Mouse (Mus musculus): Measurements from ENCODE around the gene Gm11077. TPM values are rescaled to one million over a fixed set of nuclear protein-coding genes. Genes with fewer than 3 reads are reported as not detected.

Gene Gm11077
- polyA plus RNA-seq, 1 experiment, result not detected

GRCm38 (mm10) chr6:140708059-140708458 lies 21.0 kb upstream of the Gm11077 start:
- Histone ChIP-seq H3K27ac (ENCODE audit: control insufficient read depth, insufficient read depth, low read length) (peak overlapping the region; percentile 54; the same call in 1 of the 2 replicates), H3K27me3 (ENCODE audit: control insufficient read depth, insufficient read depth, low read length) (no peaks in the 10 kb centered on the region), H3K36me3 (ENCODE audit: control insufficient read depth, insufficient read depth, low read length) (no peaks in the 10 kb centered on the region), H3K4me3 (ENCODE audit: control insufficient read depth, insufficient read depth, low read length) (no peak overlapping the region), H3K4me1 (replicated peaks; ENCODE audit: control insufficient read depth, insufficient read depth, low read length) (peaks cover 25% of the 10 kb centered on the region)
- peak; percentile 47 for DNase-seq
- no peak for TF ChIP-seq POLR2A (IDR thresholded peaks at IDR 0.05; ENCODE audit: control insufficient read depth, extremely low read depth, insufficient read depth, low read length, poor library complexity)
- TF ChIP-seq CTCF (IDR thresholded peaks at IDR 0.05; ENCODE audit: borderline replicate concordance, control insufficient read depth, extremely low read depth, insufficient read depth, low read length, poor library complexity), result no peak
- 6% methylated on average over 10 of the region's 10 CpGs for WGBS

DNA sequence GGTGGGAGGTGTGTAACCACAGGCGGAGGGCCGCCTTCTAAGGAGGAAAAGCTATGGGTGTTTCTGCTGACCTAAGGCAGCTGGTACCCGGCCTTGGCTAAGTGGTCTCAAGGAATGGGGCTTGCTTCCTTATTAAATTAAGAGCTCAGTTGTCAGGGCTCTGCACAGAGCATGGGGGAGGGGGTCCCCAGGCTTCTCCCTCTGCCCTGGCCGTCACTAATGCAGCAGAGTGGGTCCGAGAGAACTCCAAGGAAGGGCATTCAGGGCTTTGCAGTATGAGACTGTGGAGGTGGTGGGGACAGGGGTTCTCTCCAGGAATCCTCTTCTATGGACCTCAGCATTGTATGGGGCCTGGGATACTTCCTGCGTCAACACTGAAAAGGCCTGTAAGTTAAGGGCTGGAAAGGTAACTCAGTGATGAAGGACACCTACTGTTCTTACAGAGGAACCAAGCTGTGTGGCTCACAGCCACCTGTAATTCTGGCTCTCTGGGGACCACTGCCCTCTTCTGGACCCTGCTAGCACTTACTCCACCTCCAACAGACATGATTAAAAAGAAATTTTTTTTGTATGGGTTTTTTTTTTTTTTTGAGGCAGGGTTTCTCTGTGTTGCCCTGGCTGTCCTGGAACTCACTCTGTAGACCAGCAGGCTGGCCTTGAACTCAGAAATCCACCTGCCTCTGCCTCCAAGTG lies 19.5 kb upstream of the Gm11077 start:
- peaks cover 25% of the 10 kb centered on the region for H3K4me1 ChIP-seq (replicated peaks; ENCODE audit: control insufficient read depth, insufficient read depth, low read length)
- 91% methylated on average over 6 of the region's 6 CpGs for WGBS
- no peak overlapping the region for H3K27ac ChIP-seq (ENCODE audit: control insufficient read depth, insufficient read depth, low read length)
- DNase-seq, result peak; percentile 37
- no peaks in the 10 kb centered on the region for H3K27me3 ChIP-seq (ENCODE audit: control insufficient read depth, insufficient read depth, low read length)
- no peaks in the 10 kb centered on the region for H3K36me3 ChIP-seq (ENCODE audit: control insufficient read depth, insufficient read depth, low read length)
- H3K4me3 ChIP-seq (ENCODE audit: control insufficient read depth, insufficient read depth, low read length), result no peak overlapping the region
- TF ChIP-seq CTCF (IDR thresholded peaks at IDR 0.05; ENCODE audit: borderline replicate concordance, control insufficient read depth, extremely low read depth, insufficient read depth, low read length, poor library complexity), result no peak
- no peak for TF ChIP-seq POLR2A (IDR thresholded peaks at IDR 0.05; ENCODE audit: control insufficient read depth, extremely low read depth, insufficient read depth, low read length, poor library complexity)

DNA sequence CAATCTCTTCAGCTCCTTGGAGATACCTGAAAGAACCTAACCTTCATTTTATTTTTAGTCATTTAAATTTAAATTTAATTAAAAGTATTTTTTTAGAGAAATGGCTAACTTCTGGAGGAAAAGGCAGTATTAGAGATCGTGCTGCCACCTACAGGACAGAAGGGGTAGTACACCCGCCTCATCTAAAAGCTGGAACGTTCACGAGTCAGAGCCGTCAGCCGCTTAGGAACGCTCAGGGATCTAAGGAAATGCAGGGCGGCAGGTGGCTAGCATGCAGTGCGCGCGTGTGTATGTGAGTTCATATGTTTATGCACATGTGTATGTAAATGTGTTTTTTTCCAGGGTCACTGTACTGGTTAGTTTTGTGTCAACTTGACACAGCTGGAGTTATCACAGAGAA lies 16.3 kb upstream of the Gm11077 start:
- TF ChIP-seq CTCF (IDR thresholded peaks at IDR 0.05; ENCODE audit: borderline replicate concordance, control insufficient read depth, extremely low read depth, insufficient read depth, low read length, poor library complexity) (peak; percentile 45; the same call in 1 of the 2 replicates), POLR2A (IDR thresholded peaks at IDR 0.05; ENCODE audit: control insufficient read depth, extremely low read depth, insufficient read depth, low read length, poor library complexity) (no peak)
- 6% methylated on average over 11 of the region's 11 CpGs for WGBS
- Histone ChIP-seq H3K27me3 (ENCODE audit: control insufficient read depth, insufficient read depth, low read length) (no peaks in the 10 kb centered on the region), H3K36me3 (ENCODE audit: control insufficient read depth, insufficient read depth, low read length) (no peaks in the 10 kb centered on the region), H3K4me3 (ENCODE audit: control insufficient read depth, insufficient read depth, low read length) (no peak overlapping the region), H3K4me1 (replicated peaks; ENCODE audit: control insufficient read depth, insufficient read depth, low read length) (peaks cover 13% of the 10 kb centered on the region), H3K27ac (ENCODE audit: control insufficient read depth, insufficient read depth, low read length) (no peak overlapping the region)
- DNase-seq, result peak; percentile 68

DNA sequence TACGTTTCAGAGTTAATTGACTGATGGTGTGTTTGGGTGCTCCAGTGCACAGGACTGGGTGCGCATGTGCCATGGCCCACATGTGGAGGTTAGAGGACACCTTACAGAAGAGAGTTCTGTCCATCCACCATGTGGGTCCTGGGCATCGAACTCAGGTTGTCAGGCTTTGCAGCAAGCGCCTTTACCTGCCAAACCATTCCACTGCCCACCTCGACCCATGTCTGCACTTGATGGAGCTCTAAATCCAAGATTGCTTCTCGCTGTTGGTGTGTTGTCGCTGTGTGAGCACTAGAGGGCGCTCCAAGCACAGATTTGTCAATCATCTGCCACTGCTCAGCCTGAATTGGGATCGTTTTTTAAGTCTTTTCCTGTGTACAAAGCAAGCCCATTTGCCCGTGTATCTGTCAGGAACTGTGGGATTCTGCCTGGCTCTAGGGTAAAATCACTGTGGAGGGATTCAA lies 14.1 kb upstream of the Gm11077 start:
- no peaks in the 10 kb centered on the region for H3K4me1 ChIP-seq (replicated peaks; ENCODE audit: control insufficient read depth, insufficient read depth, low read length)
- TF ChIP-seq POLR2A (IDR thresholded peaks at IDR 0.05; ENCODE audit: control insufficient read depth, extremely low read depth, insufficient read depth, low read length, poor library complexity) (no peak), CTCF (IDR thresholded peaks at IDR 0.05; ENCODE audit: borderline replicate concordance, control insufficient read depth, extremely low read depth, insufficient read depth, low read length, poor library complexity) (peak; percentile 69; the same call in 1 of the 2 replicates)
- no peaks in the 10 kb centered on the region for H3K36me3 ChIP-seq (ENCODE audit: control insufficient read depth, insufficient read depth, low read length)
- H3K4me3 ChIP-seq (ENCODE audit: control insufficient read depth, insufficient read depth, low read length), result no peak overlapping the region
- no peaks in the 10 kb centered on the region for H3K27me3 ChIP-seq (ENCODE audit: control insufficient read depth, insufficient read depth, low read length)
- WGBS, result 19% methylated on average over 10 of the region's 10 CpGs
- H3K27ac ChIP-seq (ENCODE audit: control insufficient read depth, insufficient read depth, low read length), result no peak overlapping the region
- DNase-seq, result peak; percentile 74

GRCm38 (mm10) chr6:140722058-140722457 lies 7.0 kb upstream of the Gm11077 start:
- Histone ChIP-seq H3K36me3 (ENCODE audit: control insufficient read depth, insufficient read depth, low read length) (no peaks in the 10 kb centered on the region), H3K27ac (ENCODE audit: control insufficient read depth, insufficient read depth, low read length) (no peak overlapping the region), H3K4me3 (ENCODE audit: control insufficient read depth, insufficient read depth, low read length) (no peak overlapping the region), H3K4me1 (replicated peaks; ENCODE audit: control insufficient read depth, insufficient read depth, low read length) (peaks cover 3% of the 10 kb centered on the region), H3K27me3 (ENCODE audit: control insufficient read depth, insufficient read depth, low read length) (no peaks in the 10 kb centered on the region)
- 5% methylated on average over 10 of the region's 10 CpGs for WGBS
- no peak for DNase-seq
- no peak for TF ChIP-seq POLR2A (IDR thresholded peaks at IDR 0.05; ENCODE audit: control insufficient read depth, extremely low read depth, insufficient read depth, low read length, poor library complexity)
- TF ChIP-seq CTCF (IDR thresholded peaks at IDR 0.05; ENCODE audit: borderline replicate concordance, control insufficient read depth, extremely low read depth, insufficient read depth, low read length, poor library complexity), result no peak

DNA sequence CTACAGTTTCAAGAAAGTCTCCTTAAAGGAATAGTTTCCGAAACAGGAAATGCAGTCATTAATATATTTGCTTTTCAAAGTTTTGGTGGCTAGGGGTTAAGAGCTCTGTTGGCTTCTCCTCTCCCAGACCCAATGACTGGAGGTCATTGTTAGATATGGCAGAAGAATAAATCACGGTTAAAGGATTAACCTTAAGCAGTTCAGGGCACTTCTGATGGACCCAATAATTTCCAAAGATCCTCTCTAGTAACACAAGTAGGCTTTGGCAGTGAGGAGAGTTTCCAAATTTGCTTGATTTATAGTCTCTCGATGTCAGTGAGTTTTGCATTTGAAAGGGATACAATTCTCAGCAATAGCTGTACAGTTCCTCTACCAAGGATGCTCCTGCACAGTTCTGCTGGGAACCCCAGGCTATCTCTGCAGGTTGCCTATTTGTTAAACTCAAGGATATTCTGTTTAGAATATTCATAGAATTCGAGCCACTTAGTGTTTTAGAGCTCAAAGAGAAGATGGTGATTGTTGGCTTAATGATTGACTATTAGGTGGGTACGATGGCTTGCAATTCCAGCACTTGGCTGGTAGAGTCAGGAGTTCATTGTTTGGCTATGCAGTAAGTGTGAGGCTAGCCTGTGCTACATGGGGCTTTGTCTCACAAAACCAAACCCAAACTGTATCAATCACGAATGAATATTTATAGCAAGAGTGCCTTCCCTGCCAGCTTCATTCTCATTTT lies 1.8 kb downstream of the Gm11077 start:
- whole genome bisulfite sequencing, result 86% methylated on average over 6 of the region's 6 CpGs
- DNase-seq, result no peak
- Histone ChIP-seq H3K36me3 (ENCODE audit: control insufficient read depth, insufficient read depth, low read length) (no peaks in the 10 kb centered on the region), H3K4me1 (replicated peaks; ENCODE audit: control insufficient read depth, insufficient read depth, low read length) (no peaks in the 10 kb centered on the region), H3K4me3 (ENCODE audit: control insufficient read depth, insufficient read depth, low read length) (no peak overlapping the region), H3K27ac (ENCODE audit: control insufficient read depth, insufficient read depth, low read length) (no peak overlapping the region), H3K27me3 (ENCODE audit: control insufficient read depth, insufficient read depth, low read length) (no peaks in the 10 kb centered on the region)
- TF ChIP-seq POLR2A (IDR thresholded peaks at IDR 0.05; ENCODE audit: control insufficient read depth, extremely low read depth, insufficient read depth, low read length, poor library complexity) (no peak), CTCF (IDR thresholded peaks at IDR 0.05; ENCODE audit: borderline replicate concordance, control insufficient read depth, extremely low read depth, insufficient read depth, low read length, poor library complexity) (no peak)

Measured in thymus, adult 2 months (tissue).